Mouse (Mus musculus) stomach, embryonic 15.5 days (tissue): ENCODE measurements around the gene Rfx3. TPM values are rescaled to one million over a fixed set of nuclear protein-coding genes. Genes with fewer than 3 reads are reported as not detected.

Experiments used
- ATAC-seq: fragments of 200-750 bp; cut with Nextera tagmentation; 2 replicates; pipeline ENCODE4 v1.8.0; 2017; ENCODE audit warnings: low read depth, moderate number of reproducible peaks, moderate TSS enrichment; ENCODE audit not compliant: insufficient read depth, low FRiP score
- H3K27ac ChIP-seq: fragments of 300-500 bp; sonication (generic); 2 replicates; pipeline ENCODE4 v1.5.1; 2015; ENCODE audit warnings: mild to moderate bottlenecking, inconsistent platforms
- H3K27me3 ChIP-seq: fragments of 300-500 bp; sonication (generic); replicated peaks from 2 replicates; pipeline ENCODE4 v1.6.1; 2015; ENCODE audit warnings: inconsistent platforms
- H3K36me3 ChIP-seq: fragments of 300-500 bp; sonication (generic); 2 replicates; pipeline ENCODE4 v1.6.1; 2015; ENCODE audit warnings: inconsistent platforms
- H3K4me1 ChIP-seq: fragments of 300-500 bp; sonication (generic); 2 replicates; pipeline ENCODE4 v1.6.1; 2015; ENCODE audit warnings: inconsistent platforms
- H3K4me2 ChIP-seq: fragments of 300-500 bp; sonication (generic); 2 replicates; pipeline ENCODE4 v1.6.1; 2015; ENCODE audit warnings: mild to moderate bottlenecking, inconsistent platforms
- H3K4me3 ChIP-seq: fragments of 300-500 bp; sonication (generic); replicated peaks from 2 replicates; pipeline ENCODE4 v1.5.1; 2015; ENCODE audit warnings: inconsistent platforms
- H3K9ac ChIP-seq: fragments of 300-500 bp; sonication (generic); 2 replicates; pipeline ENCODE4 v1.6.1; 2015; ENCODE audit warnings: inconsistent platforms
- H3K9me3 ChIP-seq: fragments of 300-500 bp; sonication (generic); 2 replicates; pipeline ENCODE4 v1.6.1; 2016; ENCODE audit warnings: inconsistent platforms
- WGBS: fragments of 180-500 bp; shearing (Covaris S2); methylation state at CpG from one replicate; pipeline ENCODE4 v1.1.7; 2015; 5-methylcytosine and 5-hydroxymethylcytosine counted together
- polyA plus RNA-seq: library from polyadenylated mRNA; unstranded; fragments of >200 nt; fragmentation: Nextera tagmentation; extraction: Ambion mirVana; gene quantifications from 2 replicates; pipeline ENCODE4 v1.2.1, GENCODE M21; 2015

Gene Rfx3
- 8.7 and 9.6 TPM in 2 replicates for polyA plus RNA-seq

GRCm38 (mm10) chr19:28010471-28011395 is at the start of gene Rfx3:
Gene Rfx3, minus strand, starts transcription at chr19:28011166.
- Histone ChIP-seq H3K4me3 (peak within 1 kb of the TSS; percentile 95), H3K9ac (peak within 1 kb of the TSS; percentile 94), H3K27ac (peak within 1 kb of the TSS; percentile 100), H3K36me3 (no peaks in the 10 kb centered on the region), H3K27me3 (no peaks in the 10 kb centered on the region), H3K4me2 (peak within 1 kb of the TSS; percentile 81), H3K4me1 (no peaks in the 10 kb centered on the region), H3K9me3 (no peaks in the 10 kb centered on the region)
- under 1% methylated on average over 73 of the region's 78 CpGs for WGBS
- ATAC-seq, result peak; percentile 90

- no peak for ATAC-seq
- Histone ChIP-seq H3K27ac (no peak overlapping the region), H3K27me3 (no peaks in the 10 kb centered on the region), H3K36me3 (no peaks in the 10 kb centered on the region), H3K4me3 (no peak overlapping the region), H3K4me1 (no peaks in the 10 kb centered on the region), H3K4me2 (no peak overlapping the region), H3K9ac (no peak overlapping the region), H3K9me3 (no peaks in the 10 kb centered on the region)
- WGBS, result 74% methylated on average over 1 of the region's 1 CpGs
Observed at GRCm38 (mm10) chr19:28052058-28052457, 41.1 kb upstream of the Rfx3 start.

- Histone ChIP-seq H3K27me3 (no peaks in the 10 kb centered on the region), H3K36me3 (no peaks in the 10 kb centered on the region), H3K9ac (no peak overlapping the region), H3K4me2 (no peak overlapping the region), H3K4me3 (no peak overlapping the region), H3K27ac (no peak overlapping the region), H3K4me1 (no peaks in the 10 kb centered on the region), H3K9me3 (no peaks in the 10 kb centered on the region)
- WGBS, result 84% methylated on average over 5 of the region's 5 CpGs
- no peak for ATAC-seq
Observed at GRCm38 (mm10) chr19:28051571-28051970, 40.6 kb upstream of the Rfx3 start.

- Histone ChIP-seq H3K27ac (no peak overlapping the region), H3K9ac (no peak overlapping the region), H3K4me3 (no peak overlapping the region), H3K4me1 (no peaks in the 10 kb centered on the region), H3K9me3 (no peaks in the 10 kb centered on the region), H3K27me3 (no peaks in the 10 kb centered on the region), H3K36me3 (no peaks in the 10 kb centered on the region), H3K4me2 (no peak overlapping the region)
- 82% methylated on average over 4 of the region's 4 CpGs for WGBS
- ATAC-seq, result no peak
Observed at GRCm38 (mm10) chr19:28049280-28049679, 38.3 kb upstream of the Rfx3 start.

- WGBS, result 87% methylated on average over 5 of the region's 5 CpGs
- no peak overlapping the region for H3K9ac ChIP-seq
- no peak for ATAC-seq
- no peaks in the 10 kb centered on the region for H3K9me3 ChIP-seq
- no peak overlapping the region for H3K4me2 ChIP-seq
- no peaks in the 10 kb centered on the region for H3K27me3 ChIP-seq
- no peaks in the 10 kb centered on the region for H3K36me3 ChIP-seq
- no peak overlapping the region for H3K27ac ChIP-seq
- no peaks in the 10 kb centered on the region for H3K4me1 ChIP-seq
- H3K4me3 ChIP-seq, result no peak overlapping the region
Observed at GRCm38 (mm10) chr19:28046806-28047205, 35.8 kb upstream of the Rfx3 start.

GRCm38 (mm10) chr19:28044950-28045349 is 34.0 kb upstream of the Rfx3 start:
- Histone ChIP-seq H3K4me1 (no peaks in the 10 kb centered on the region), H3K27me3 (no peaks in the 10 kb centered on the region), H3K27ac (no peak overlapping the region), H3K4me2 (no peak overlapping the region), H3K9me3 (no peaks in the 10 kb centered on the region), H3K4me3 (no peak overlapping the region), H3K9ac (no peak overlapping the region), H3K36me3 (no peaks in the 10 kb centered on the region)
- ATAC-seq, result no peak
- 73% methylated on average over 5 of the region's 5 CpGs for WGBS

GRCm38 (mm10) chr19:28011718-28012499 is 943 bp upstream of the Rfx3 start:
- WGBS, result under 1% methylated on average over 52 of the region's 52 CpGs
- no peaks in the 10 kb centered on the region for H3K4me1 ChIP-seq
- ATAC-seq, result peak; percentile 65

GRCm38 (mm10) chr19:28011396-28011717 is 391 bp upstream of the Rfx3 start:
- H3K27me3 ChIP-seq, result no peaks in the 10 kb centered on the region
- H3K4me2 ChIP-seq, result peak overlapping the region; percentile 45
- H3K9me3 ChIP-seq, result no peaks in the 10 kb centered on the region
- H3K36me3 ChIP-seq, result no peaks in the 10 kb centered on the region
- no peaks in the 10 kb centered on the region for H3K4me1 ChIP-seq
- H3K27ac ChIP-seq, result peak overlapping the region; percentile 100
- H3K4me3 ChIP-seq, result peak overlapping the region; percentile 95
- peak; percentile 99 for ATAC-seq
- peak overlapping the region; percentile 94 for H3K9ac ChIP-seq
- under 1% methylated on average over 27 of the region's 30 CpGs for WGBS

More at GRCm38 (mm10) chr19:28011718-28012499, 943 bp upstream of the Rfx3 start:
- no peaks in the 10 kb centered on the region for H3K36me3 ChIP-seq
- peak overlapping the region; percentile 100 for H3K27ac ChIP-seq
- peak overlapping the region; percentile 81 for H3K4me2 ChIP-seq
- H3K9me3 ChIP-seq, result no peaks in the 10 kb centered on the region
- H3K27me3 ChIP-seq, result no peaks in the 10 kb centered on the region
- peak overlapping the region; percentile 77 for H3K9ac ChIP-seq
- peak overlapping the region; percentile 95 for H3K4me3 ChIP-seq

- Histone ChIP-seq H3K4me2 (peak overlapping the region; percentile 65), H3K36me3 (no peaks in the 10 kb centered on the region), H3K4me3 (peak overlapping the region; percentile 95), H3K27me3 (no peaks in the 10 kb centered on the region), H3K4me1 (no peaks in the 10 kb centered on the region), H3K9me3 (no peaks in the 10 kb centered on the region), H3K9ac (peak overlapping the region; percentile 12; the same call in 1 of the 2 replicates), H3K27ac (peak overlapping the region; percentile 100)
- under 1% methylated on average over 5 of the region's 5 CpGs for WGBS
- no peak for ATAC-seq
Observed at GRCm38 (mm10) chr19:28009587-28010281, 1.2 kb downstream of the Rfx3 start.

GRCm38 (mm10) chr19:28004190-28004589 is 6.8 kb downstream of the Rfx3 start:
- 54% methylated on average over 1 of the region's 1 CpGs for WGBS
- Histone ChIP-seq H3K4me3 (no peak overlapping the region), H3K27ac (no peak overlapping the region), H3K27me3 (no peaks in the 10 kb centered on the region), H3K9me3 (no peaks in the 10 kb centered on the region), H3K9ac (no peak overlapping the region), H3K36me3 (no peaks in the 10 kb centered on the region), H3K4me2 (no peak overlapping the region), H3K4me1 (no peaks in the 10 kb centered on the region; the same call in 1 of the 2 replicates)
- ATAC-seq, result no peak

GRCm38 (mm10) chr19:28003474-28003873 is 7.5 kb downstream of the Rfx3 start:
- no peaks in the 10 kb centered on the region; the same call in 1 of the 2 replicates for H3K4me1 ChIP-seq
- no peak for ATAC-seq
- no peaks in the 10 kb centered on the region for H3K36me3 ChIP-seq
- no peak overlapping the region for H3K9ac ChIP-seq
- WGBS, result 88% methylated on average over 1 of the region's 1 CpGs
- H3K27ac ChIP-seq, result no peak overlapping the region
- H3K27me3 ChIP-seq, result no peaks in the 10 kb centered on the region
- no peaks in the 10 kb centered on the region for H3K9me3 ChIP-seq
- no peak overlapping the region for H3K4me3 ChIP-seq
- H3K4me2 ChIP-seq, result no peak overlapping the region
